Mouse (Mus musculus): ENCODE measurements around the gene Jaml.

GRCm38 (mm10) chr9:45041131-45041838 is 37.7 kb upstream of the Jaml start:
- TF ChIP-seq POLR2A (IDR thresholded peaks at IDR 0.05; ENCODE audit: low read depth, low read length), result no peak
- TF ChIP-seq CTCF (IDR thresholded peaks at IDR 0.05; ENCODE audit: borderline replicate concordance, insufficient read depth, low read length), result no peak

Measured in embryonic fibroblast, embryonic 13.5 days (primary cell).